8 mouse cellular contexts compared by ENCODE assay signal in the genomic region with DNA sequence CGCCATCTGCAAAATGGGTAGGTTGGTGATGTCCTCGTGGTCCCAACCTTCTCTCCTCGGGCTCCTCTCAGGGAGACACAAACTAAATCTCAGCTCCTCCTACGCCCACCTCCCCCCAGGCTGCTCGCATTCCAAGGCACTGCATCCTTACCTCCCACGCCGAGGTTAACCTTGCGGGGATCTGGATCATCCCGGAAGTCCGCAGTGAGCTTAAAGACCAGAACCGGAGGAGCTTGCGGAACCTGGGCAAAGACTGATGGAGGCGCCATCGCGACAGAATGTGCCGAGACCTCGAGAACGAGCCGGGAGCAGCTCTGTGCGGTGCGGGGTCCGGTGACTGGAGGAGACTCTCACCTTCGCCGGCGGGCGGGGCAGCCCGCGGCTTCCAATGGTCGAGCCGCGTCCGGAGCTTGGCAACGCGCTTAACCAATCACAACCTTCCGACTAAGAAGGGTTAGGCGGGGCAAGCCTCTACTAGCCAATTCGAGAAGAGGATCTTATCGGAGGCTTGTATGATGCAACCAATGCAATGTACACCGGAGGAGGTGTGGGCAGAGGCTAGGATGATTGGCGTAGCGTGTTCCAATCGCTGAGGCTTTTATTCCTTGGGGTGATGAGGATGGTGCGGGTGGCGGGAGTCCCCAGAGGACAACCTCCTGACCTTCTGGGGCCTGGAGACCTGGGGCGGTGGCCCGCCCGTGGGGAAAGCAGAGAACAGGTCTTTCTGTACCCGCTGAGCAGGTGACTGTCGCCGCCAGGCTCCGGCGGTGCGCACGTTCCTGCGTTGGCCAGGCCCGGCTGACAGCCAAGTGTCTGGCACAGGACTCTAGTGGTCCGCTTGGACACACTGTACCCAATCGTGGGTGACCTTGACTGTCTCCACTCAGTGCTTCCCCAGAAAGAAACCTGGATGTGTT. TPM values are rescaled to one million over a fixed set of nuclear protein-coding genes. Genes with fewer than 3 reads are reported as not detected.
DNase-seq lines count a peak whose midpoint lies in the region; ATAC-seq and TF ChIP-seq lines count a peak whose summit lies in the region.

Got1 (minus strand) TSS at position 419 of the 917 bp plus-strand sequence.

- no peaks in the 10 kb centered on the region for H3K9me3 ChIP-seq in hindbrain, embryonic 10.5 days
- no peaks in the 10 kb centered on the region for H3K9me3 ChIP-seq in lung, postnatal 0 days (ENCODE audit: low read length)

- H3K4me1 ChIP-seq in hindbrain, embryonic 10.5 days (replicated peaks), result peaks cover 51% of the 10 kb centered on the region
- peaks cover 11% of the 10 kb centered on the region; the same call in 1 of the 2 replicates for H3K4me1 ChIP-seq in lung, postnatal 0 days (ENCODE audit: insufficient read depth, low read depth, low read length)

- H3K9ac ChIP-seq in lung, postnatal 0 days (replicated peaks; ENCODE audit: low read depth), result peak within 1 kb of the TSS; percentile 12; the same call in 1 of the 2 replicates

- peaks cover 13% of the 10 kb centered on the region for H3K27me3 ChIP-seq in hindbrain, embryonic 10.5 days (ENCODE audit: insufficient read depth, poor library complexity, severe bottlenecking)
- H3K27me3 ChIP-seq in lung, postnatal 0 days (replicated peaks; ENCODE audit: insufficient read depth, low read length), result 0 out of 2 replicates have a peak, but pooled peaks cover 4% of the 10 kb centered on the region

- H3K4me2 ChIP-seq in lung, postnatal 0 days (replicated peaks; ENCODE audit: low read depth, low read length), result peak within 1 kb of the TSS; percentile 73

- DNase-seq in MN1 (ENCODE audit: low spot score), result peak; percentile 97
- DNase-seq in cerebellum, adult 9-10 months, result peak; percentile 99
- DNase-seq in hindbrain, embryonic 10.5 days (ENCODE audit: low spot score), result peak; percentile 95
- peak; percentile 98 for DNase-seq in layer of hippocampus, adult 9-11 months
- DNase-seq in lung, postnatal 0 days (ENCODE audit: low spot score), result peak; percentile 99
- peak; percentile 90 for DNase-seq in ovary, postnatal 14 days (ENCODE audit: low spot score)
- DNase-seq in thymus, postnatal 14 days, result peak; percentile 92

- H3K36me3 ChIP-seq in hindbrain, embryonic 10.5 days, result no peaks in the 10 kb centered on the region
- H3K36me3 ChIP-seq in lung, postnatal 0 days (ENCODE audit: insufficient read depth, low read length), result no peaks in the 10 kb centered on the region

- peak; percentile 91 for ATAC-seq in frontal cortex, adult (ENCODE audit: low TSS enrichment)
- peak; percentile 99 for ATAC-seq in lung, postnatal 0 days

- TF ChIP-seq EP300 in lung, postnatal 0 days (IDR thresholded peaks at IDR 0.05), result peak; percentile 75; the same call in 1 of the 2 replicates

- TF ChIP-seq CTCF in lung, postnatal 0 days (IDR thresholded peaks at IDR 0.05), result no peak; the same call in 1 of the 2 replicates

- peak within 1 kb of the TSS; percentile 90 for H3K27ac ChIP-seq in hindbrain, embryonic 10.5 days
- H3K27ac ChIP-seq in lung, postnatal 0 days (ENCODE audit: low read length), result no peak within 1 kb of the TSS

- peak within 1 kb of the TSS; percentile 74 for H3K4me3 ChIP-seq in hindbrain, embryonic 10.5 days
- peak within 1 kb of the TSS; percentile 56 for H3K4me3 ChIP-seq in lung, postnatal 0 days (ENCODE audit: low read depth, low read length)

- WGBS in hindbrain, embryonic 10.5 days, result under 1% methylated on average over 58 of the region's 58 CpGs
- WGBS in lung, postnatal 0 days, result under 1% methylated on average over 58 of the region's 58 CpGs

RNA-seq across cellular contexts. Expression of gene Got1, which starts in this region (rescaled TPM):
- polyA plus RNA-seq in hindbrain, embryonic 10.5 days (2016; fragmentation: Nextera tagmentation; extraction: Ambion mirVana), result 58.3 and 60.5 TPM in 2 replicates
- 14.2 and 15.6 TPM in 2 replicates for polyA plus RNA-seq in lung, postnatal 0 days (2015; fragmentation: Nextera tagmentation; extraction: Ambion mirVana)
